Mouse (Mus musculus) limb, embryonic 11.5 days (tissue): ENCODE data around the gene Gcdh. TPM values are rescaled to one million over a fixed set of nuclear protein-coding genes. Genes with fewer than 3 reads are reported as not detected.

Experiments used
- ATAC-seq: fragments of 200-750 bp; cut with Nextera tagmentation; 2 replicates; pipeline ENCODE4 v1.8.0; 2017; ENCODE audit warnings: low read depth; ENCODE audit not compliant: insufficient number of reproducible peaks, low FRiP score, low TSS enrichment
- DNase-seq: peaks from one replicate; pipeline ENCODE4 v3.0.0-alpha.2; 2015; ENCODE audit warnings: low spot score
- H3K27ac ChIP-seq: fragments of 300-500 bp; sonication (generic); replicated peaks from 2 replicates; pipeline ENCODE4 v1.5.1; 2014; ENCODE audit warnings: low read depth, mild to moderate bottlenecking, low read length
- H3K27me3 ChIP-seq: fragments of 300-500 bp; sonication (generic); 2 replicates; pipeline ENCODE4 v1.6.1; 2014; ENCODE audit warnings: mild to moderate bottlenecking, low read length, mixed read lengths; ENCODE audit not compliant: control insufficient read depth, insufficient read depth
- H3K36me3 ChIP-seq: fragments of 300-500 bp; sonication (generic); 2 replicates; pipeline ENCODE4 v1.6.1; 2014; ENCODE audit warnings: mild to moderate bottlenecking, low read length, moderate library complexity, mixed read lengths; ENCODE audit not compliant: control insufficient read depth, insufficient read depth
- H3K4me1 ChIP-seq: fragments of 300-500 bp; sonication (generic); 2 replicates; pipeline ENCODE4 v1.6.1; 2014; ENCODE audit warnings: low read length, mixed read lengths; ENCODE audit not compliant: control insufficient read depth, insufficient read depth
- H3K4me2 ChIP-seq: fragments of 300-500 bp; sonication (generic); 2 replicates; pipeline ENCODE4 v1.6.1; 2014; ENCODE audit warnings: low read depth, mild to moderate bottlenecking, moderate library complexity; ENCODE audit not compliant: severe bottlenecking
- H3K4me3 ChIP-seq: fragments of 300-500 bp; sonication (generic); 2 replicates; pipeline ENCODE4 v1.5.1; 2014; ENCODE audit warnings: low read depth, low read length
- H3K9ac ChIP-seq: fragments of 300-500 bp; sonication (generic); 2 replicates; pipeline ENCODE4 v1.6.1; 2014; ENCODE audit warnings: mild to moderate bottlenecking, low read length
- H3K9me3 ChIP-seq: fragments of 300-500 bp; sonication (generic); 2 replicates; pipeline ENCODE4 v1.6.1; 2016; ENCODE audit warnings: low read length; ENCODE audit not compliant: control insufficient read depth
- WGBS: fragments of 180-500 bp; shearing (Covaris S2); extraction: QIAGEN DNeasy Blood & Tissue Kit; methylation state at CpG from one replicate; pipeline ENCODE4 v1.1.7; 2014; 5-methylcytosine and 5-hydroxymethylcytosine counted together
- polyA plus RNA-seq: library from polyadenylated mRNA; unstranded; fragments of >200 nt; fragmentation: Nextera tagmentation; extraction: Ambion mirVana; gene quantifications from 2 replicates; pipeline ENCODE4 v1.2.1, GENCODE M21; 2014

Gene Gcdh
- polyA plus RNA-seq, 1 experiment from 2014 or later, result 43.3 TPM

- H3K4me3 ChIP-seq, result no peak overlapping the region
- no peak for DNase-seq
- H3K4me1 ChIP-seq, result peaks cover 8% of the 10 kb centered on the region; the same call in 1 of the 2 replicates
- ATAC-seq, result no peak
- H3K9me3 ChIP-seq, result no peaks in the 10 kb centered on the region
- no peaks in the 10 kb centered on the region for H3K36me3 ChIP-seq
- peaks cover 3% of the 10 kb centered on the region; the same call in 1 of the 2 replicates for H3K27me3 ChIP-seq
- 0 out of 2 replicates have a peak overlapping the region, but pooled peaks have one; percentile 12 for H3K4me2 ChIP-seq
- no peak overlapping the region for H3K27ac ChIP-seq
- no peak overlapping the region for H3K9ac ChIP-seq
- whole genome bisulfite sequencing, result 72% methylated on average over 4 of the region's 4 CpGs
Measured at GRCm38 (mm10) chr8:84901071-84901470, 7.3 kb upstream of the Gcdh start.

DNA sequence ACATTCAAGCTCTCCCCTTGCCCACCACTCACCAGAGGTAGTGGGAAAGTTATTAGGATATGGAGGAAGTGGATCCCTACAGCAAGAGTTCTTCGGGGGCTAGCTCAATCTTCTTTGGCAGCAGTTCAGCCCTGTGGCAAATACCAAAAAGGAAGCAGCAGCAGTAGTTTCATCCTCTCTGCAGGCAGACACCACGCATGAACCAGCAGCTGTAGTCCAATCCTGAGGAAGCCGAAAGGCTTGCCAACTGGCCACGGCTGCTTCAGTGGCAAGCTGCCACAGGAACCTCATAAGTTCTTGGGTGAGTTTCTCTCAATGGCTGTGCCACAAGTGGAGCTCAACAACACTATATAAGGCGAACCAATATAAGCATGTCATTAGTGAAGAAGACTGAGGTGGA lies 2.2 kb upstream of the Gcdh start:
- Histone ChIP-seq H3K4me3 (no peak overlapping the region), H3K27me3 (no peaks in the 10 kb centered on the region), H3K27ac (no peak overlapping the region), H3K9ac (no peak overlapping the region), H3K36me3 (no peaks in the 10 kb centered on the region), H3K4me2 (no peak overlapping the region), H3K9me3 (no peaks in the 10 kb centered on the region), H3K4me1 (peaks cover 6% of the 10 kb centered on the region)
- 88% methylated on average over 5 of the region's 5 CpGs for WGBS
- ATAC-seq, result no peak
- no peak for DNase-seq

GRCm38 (mm10) chr8:84892993-84893708 lies 570 bp downstream of the Gcdh start:
- ATAC-seq, result peak; percentile 36
- peaks cover 6% of the 10 kb centered on the region for H3K4me1 ChIP-seq
- no peaks in the 10 kb centered on the region for H3K27me3 ChIP-seq
- peaks cover 3% of the 10 kb centered on the region; the same call in 1 of the 2 replicates for H3K36me3 ChIP-seq
- WGBS, result 13% methylated on average over 31 of the region's 31 CpGs
- H3K27ac ChIP-seq, result no peak overlapping the region
- H3K4me2 ChIP-seq, result peak overlapping the region; percentile 85
- no peaks in the 10 kb centered on the region for H3K9me3 ChIP-seq
- H3K4me3 ChIP-seq, result peak overlapping the region; percentile 71
- peak overlapping the region; percentile 73 for H3K9ac ChIP-seq
- no peak for DNase-seq

DNA sequence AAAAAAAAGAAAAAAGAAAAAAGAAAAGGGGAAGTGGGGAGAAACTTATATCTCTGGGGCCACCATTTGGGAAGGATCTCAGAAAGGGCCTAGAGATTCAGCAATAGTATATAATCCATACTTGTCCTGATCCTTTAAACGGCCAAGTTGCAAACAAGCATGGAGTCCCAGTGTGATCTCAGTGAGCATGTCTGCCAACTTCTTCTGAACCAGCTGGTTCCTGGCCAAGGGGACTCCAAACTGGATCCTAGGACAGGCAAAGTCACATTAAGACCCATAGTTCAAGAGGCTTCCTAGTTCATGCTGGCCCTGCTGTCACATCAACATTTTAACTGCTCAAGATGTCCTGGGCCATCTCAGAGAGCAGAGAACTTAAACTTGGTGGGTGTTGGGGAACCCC lies 4.6 kb downstream of the Gcdh start:
- no peak for DNase-seq
- no peak for ATAC-seq
- no peak overlapping the region for H3K9ac ChIP-seq
- no peaks in the 10 kb centered on the region for H3K27me3 ChIP-seq
- H3K27ac ChIP-seq, result no peak overlapping the region
- H3K4me3 ChIP-seq, result no peak overlapping the region
- no peaks in the 10 kb centered on the region for H3K9me3 ChIP-seq
- H3K4me2 ChIP-seq, result no peak overlapping the region
- peaks cover 6% of the 10 kb centered on the region for H3K4me1 ChIP-seq
- H3K36me3 ChIP-seq, result peaks cover 11% of the 10 kb centered on the region
- WGBS, result 97% methylated on average over 1 of the region's 1 CpGs

DNA sequence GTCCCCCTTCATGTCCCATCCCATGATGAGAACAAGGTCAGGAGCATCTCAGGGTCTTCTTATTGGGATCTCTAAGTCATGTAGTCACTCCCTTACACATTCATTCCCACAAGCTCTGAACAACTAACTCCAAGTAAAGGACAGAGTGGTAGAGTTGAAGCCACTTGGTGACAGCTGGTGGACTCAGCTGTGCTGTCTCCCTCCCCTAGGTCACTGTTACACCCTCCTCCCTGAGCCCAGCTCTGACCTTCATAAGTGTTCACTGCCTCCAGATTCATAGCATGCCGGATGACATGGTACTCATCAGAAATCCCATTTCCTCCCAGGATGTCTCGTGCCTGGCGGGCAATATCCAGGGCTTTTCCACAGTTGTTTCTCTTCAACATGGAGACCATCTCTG lies 5.4 kb downstream of the Gcdh start:
- ATAC-seq (no peak), DNase-seq (no peak)
- H3K36me3 ChIP-seq, result peaks cover 11% of the 10 kb centered on the region
- H3K4me3 ChIP-seq, result no peak overlapping the region
- peaks cover 6% of the 10 kb centered on the region for H3K4me1 ChIP-seq
- no peaks in the 10 kb centered on the region for H3K9me3 ChIP-seq
- H3K4me2 ChIP-seq, result no peak overlapping the region
- H3K27me3 ChIP-seq, result no peaks in the 10 kb centered on the region
- no peak overlapping the region for H3K9ac ChIP-seq
- no peak overlapping the region for H3K27ac ChIP-seq
- WGBS, result 93% methylated on average over 3 of the region's 3 CpGs

DNA sequence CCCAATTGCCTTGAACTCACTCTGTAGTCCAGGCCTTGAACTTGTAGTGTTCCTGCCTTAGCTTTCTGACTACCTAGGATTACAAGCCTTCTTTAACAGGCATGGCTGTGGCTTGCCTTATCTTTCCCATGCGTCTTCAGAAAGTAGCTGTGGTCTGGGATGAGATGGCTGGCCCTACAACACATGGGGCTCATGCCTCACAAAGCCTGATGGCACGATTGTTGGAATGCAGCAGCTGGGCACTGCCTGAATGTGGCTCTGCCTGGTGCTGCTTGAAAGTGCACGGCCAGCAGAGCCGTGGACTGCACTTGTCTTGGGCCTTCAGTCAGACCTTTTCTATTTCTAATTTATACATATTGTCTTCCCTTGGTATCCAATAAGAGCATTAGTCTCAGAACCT lies 9.0 kb downstream of the Gcdh start:
- ATAC-seq (no peak), DNase-seq (no peak)
- WGBS, result 90% methylated on average over 4 of the region's 4 CpGs
- H3K4me2 ChIP-seq, result no peak overlapping the region
- H3K9me3 ChIP-seq, result no peaks in the 10 kb centered on the region
- H3K4me3 ChIP-seq, result no peak overlapping the region
- no peaks in the 10 kb centered on the region for H3K4me1 ChIP-seq
- H3K9ac ChIP-seq, result no peak overlapping the region
- H3K27me3 ChIP-seq, result no peaks in the 10 kb centered on the region
- H3K36me3 ChIP-seq, result peaks cover 11% of the 10 kb centered on the region
- no peak overlapping the region for H3K27ac ChIP-seq

- no peaks in the 10 kb centered on the region for H3K27me3 ChIP-seq
- H3K4me3 ChIP-seq, result no peak overlapping the region
- DNase-seq (no peak), ATAC-seq (no peak)
- 81% methylated on average over 1 of the region's 1 CpGs for WGBS
- H3K4me1 ChIP-seq, result no peaks in the 10 kb centered on the region
- H3K9me3 ChIP-seq, result no peaks in the 10 kb centered on the region
- no peak overlapping the region for H3K4me2 ChIP-seq
- H3K36me3 ChIP-seq, result no peaks in the 10 kb centered on the region
- H3K9ac ChIP-seq, result no peak overlapping the region
- no peak overlapping the region for H3K27ac ChIP-seq
Measured at GRCm38 (mm10) chr8:84878915-84879314, 14.8 kb downstream of the Gcdh start.

DNA sequence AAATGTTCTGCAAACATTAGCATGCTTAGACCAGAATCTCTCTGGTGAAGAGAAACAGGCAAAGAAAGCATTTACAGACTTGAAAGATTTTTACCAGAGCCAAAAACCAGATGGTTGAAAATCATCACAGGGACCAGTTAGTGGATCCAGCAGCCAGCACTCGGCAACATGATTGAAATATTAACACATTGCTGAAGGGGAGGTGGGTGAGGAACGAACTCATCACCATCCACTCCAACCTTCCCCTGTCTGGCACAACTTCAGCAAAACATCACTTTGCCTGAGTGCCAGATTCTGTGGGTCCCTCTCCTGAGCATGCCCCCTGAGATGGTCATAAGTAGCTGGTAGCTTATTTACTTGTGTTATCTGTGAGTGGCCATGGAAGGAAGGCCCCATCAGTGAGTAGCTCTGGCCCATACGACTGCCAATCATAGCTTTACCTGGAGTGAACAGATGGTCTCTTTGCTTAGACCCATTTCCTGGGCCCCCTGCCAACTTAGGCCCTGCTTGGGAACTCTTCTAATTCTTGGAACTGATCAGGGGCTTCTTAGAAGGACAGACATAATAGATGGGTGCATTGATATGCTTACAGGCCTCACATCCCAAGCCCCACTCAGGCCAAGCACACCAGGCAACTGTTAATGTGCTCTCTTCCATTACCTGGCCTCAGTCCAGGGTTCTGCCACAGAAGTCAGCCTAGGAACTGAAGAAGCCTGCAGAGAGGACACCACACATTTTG lies 16.3 kb downstream of the Gcdh start:
- no peak overlapping the region for H3K27ac ChIP-seq

More for the DNA sequence above, 16.3 kb downstream of the Gcdh start:
- no peak overlapping the region for H3K9ac ChIP-seq
- H3K27me3 ChIP-seq, result no peaks in the 10 kb centered on the region
- DNase-seq (no peak), ATAC-seq (no peak)
- H3K36me3 ChIP-seq, result no peaks in the 10 kb centered on the region
- H3K9me3 ChIP-seq, result no peaks in the 10 kb centered on the region
- 77% methylated on average over 3 of the region's 3 CpGs for WGBS
- H3K4me2 ChIP-seq, result no peak overlapping the region
- no peak overlapping the region for H3K4me3 ChIP-seq
- H3K4me1 ChIP-seq, result peaks cover 6% of the 10 kb centered on the region; the same call in 1 of the 2 replicates
